Mouse (Mus musculus) MEL (cell line): Measurements from ENCODE around the gene Cep41. TPM values are rescaled to one million over a fixed set of nuclear protein-coding genes. Genes with fewer than 3 reads are reported as not detected.

Experiments used
- DNase-seq: peaks from one replicate; pipeline ENCODE4 v3.0.0; 2011; ENCODE audit warnings: low read depth, low spot score
- H3K27ac ChIP-seq: 2 replicates; pipeline ENCODE4 v1.5.1; 2012; ENCODE audit warnings: low read depth, mild to moderate bottlenecking, control low read depth, low read length, moderate library complexity; ENCODE audit not compliant: control insufficient read depth
- H3K27me3 ChIP-seq, 2 experiments: fragments of 150-350 bp in 1 of 2; sonication (generic) in 1 of 2; 2 replicates each; pipeline ENCODE4 v1.6.1; 2012; ENCODE audit warnings: low read length in 2 of 2, mild to moderate bottlenecking in 2 of 2, improper control_type of control experiment in 1 of 2, moderate library complexity in 1 of 2; ENCODE audit not compliant: insufficient read depth in 2 of 2, control insufficient read depth in 1 of 2
- H3K36me3 ChIP-seq, 2 experiments: 2 replicates each; pipeline ENCODE4 v1.6.1; 2012 to 2014; ENCODE audit warnings: low read length in 2 of 2, improper control_type of control experiment in 1 of 2, inconsistent platforms in 1 of 2, mild to moderate bottlenecking in 1 of 2; ENCODE audit not compliant: insufficient read depth in 2 of 2, control insufficient read depth in 1 of 2
- H3K4me1 ChIP-seq, 2 experiments: fragments of 150-350 bp in 1 of 2; sonication (generic) in 1 of 2; 2 replicates each; pipeline ENCODE4 v1.6.1; 2012; ENCODE audit warnings: low read length in 2 of 2, improper control_type of control experiment in 1 of 2, mild to moderate bottlenecking in 1 of 2; ENCODE audit not compliant: insufficient read depth in 2 of 2, control insufficient read depth in 1 of 2
- H3K4me3 ChIP-seq, 2 experiments: fragments of 150-350 bp in 1 of 2; sonication (generic) in 1 of 2; 2 replicates each; pipeline ENCODE4 v1.5.1; 2012; ENCODE audit warnings: low read depth in 2 of 2, low read length in 2 of 2, mild to moderate bottlenecking in 2 of 2, moderate library complexity in 2 of 2, control low read depth in 1 of 2, improper control_type of control experiment in 1 of 2; ENCODE audit not compliant: control insufficient read depth in 1 of 2, insufficient read depth in 1 of 2
- H3K79me2 ChIP-seq: 2 replicates; pipeline ENCODE4 v1.6.1; 2012; ENCODE audit warnings: mild to moderate bottlenecking, low read length, moderate library complexity; ENCODE audit not compliant: control insufficient read depth, poor library complexity, insufficient read depth
- H3K9ac ChIP-seq: 2 replicates; pipeline ENCODE4 v1.6.1; 2012; ENCODE audit warnings: low read depth, mild to moderate bottlenecking, control low read depth, low read length, moderate library complexity; ENCODE audit not compliant: control insufficient read depth, poor library complexity, severe bottlenecking
- H3K9me3 ChIP-seq: fragments of 150-350 bp; sonication (generic); replicated peaks from 2 replicates; pipeline ENCODE4 v1.6.1; 2012; ENCODE audit warnings: mild to moderate bottlenecking, low read length, improper control_type of control experiment, moderate library complexity; ENCODE audit not compliant: insufficient read depth
- BHLHE40 ChIP-seq: IDR thresholded peaks from 2 replicates; pipeline ENCODE4 v1.6.1; 2012; ENCODE audit warnings: low read depth, mild to moderate bottlenecking, inconsistent platforms, low read length, improper control_type of control experiment, borderline replicate concordance
- CHD1 ChIP-seq: IDR thresholded peaks from 2 replicates; pipeline ENCODE4 v1.6.1; 2012; ENCODE audit warnings: low read depth, mild to moderate bottlenecking, inconsistent platforms, low read length, improper control_type of control experiment
- CTCF ChIP-seq, 3 experiments: IDR thresholded peaks in 2 of 3; conservative IDR thresholded peaks in 1 of 3; 2 replicates each; pipeline ENCODE4 v1.5.1; 2011 to 2012; ENCODE audit warnings: low read length in 3 of 3, low read depth in 2 of 3, mild to moderate bottlenecking in 2 of 3, improper control_type of control experiment in 1 of 3, inconsistent platforms in 1 of 3, mixed read lengths in 1 of 3, moderate library complexity in 1 of 3; ENCODE audit not compliant: control insufficient read depth in 1 of 3, insufficient read depth in 1 of 3, poor library complexity in 1 of 3, severe bottlenecking in 1 of 3
- ELF1 ChIP-seq: IDR thresholded peaks from 2 replicates; pipeline ENCODE4 v1.6.1; 2014; ENCODE audit warnings: low read depth, mild to moderate bottlenecking, inconsistent platforms, low read length, improper control_type of control experiment, moderate library complexity
- EP300 ChIP-seq, 2 experiments: IDR thresholded peaks; 2 replicates each; pipeline ENCODE4 v1.6.1; 2011; ENCODE audit warnings: improper control_type of control experiment in 2 of 2, low read length in 2 of 2, low read depth in 1 of 2, mild to moderate bottlenecking in 1 of 2
- GABPA ChIP-seq: IDR thresholded peaks from 2 replicates; pipeline ENCODE4 v1.6.1; 2012; ENCODE audit warnings: low read depth, mild to moderate bottlenecking, inconsistent platforms, low read length, improper control_type of control experiment, moderate library complexity
- KAT2A ChIP-seq: conservative IDR thresholded peaks from 2 replicates; pipeline ENCODE4 v1.6.1; 2012; ENCODE audit warnings: low read depth, low read length, improper control_type of control experiment, inconsistent platforms
- MAFK ChIP-seq: IDR thresholded peaks from 2 replicates; pipeline ENCODE4 v1.6.1; 2011; ENCODE audit warnings: low read depth, mild to moderate bottlenecking, low read length, improper control_type of control experiment, borderline replicate concordance
- MAX ChIP-seq: IDR thresholded peaks from 2 replicates; pipeline ENCODE4 v1.6.1; 2011; ENCODE audit warnings: low read length, improper control_type of control experiment
- MEF2A ChIP-seq: IDR thresholded peaks from 2 replicates; pipeline ENCODE4 v1.6.1; 2014; ENCODE audit warnings: low read depth, mild to moderate bottlenecking, inconsistent platforms, low read length, improper control_type of control experiment; ENCODE audit not compliant: poor library complexity, insufficient replicate concordance, severe bottlenecking; ENCODE audit errors: extremely low read depth
- MXI1 ChIP-seq: IDR thresholded peaks from 2 replicates; pipeline ENCODE4 v1.6.1; 2011; ENCODE audit warnings: mild to moderate bottlenecking, low read depth, low read length, improper control_type of control experiment
- MYC ChIP-seq: IDR thresholded peaks from 2 replicates; pipeline ENCODE4 v1.6.1; 2011; ENCODE audit warnings: low read depth, mild to moderate bottlenecking, low read length, improper control_type of control experiment, moderate library complexity
- NELFE ChIP-seq: IDR thresholded peaks from 2 replicates; pipeline ENCODE4 v1.6.1; 2011; ENCODE audit warnings: low read depth, low read length, improper control_type of control experiment
- POLR2A ChIP-seq, 2 experiments: IDR thresholded peaks; 2 replicates each; pipeline ENCODE4 v1.6.1; 2011 to 2012; ENCODE audit warnings: low read length in 2 of 2, mild to moderate bottlenecking in 2 of 2, control low read depth in 1 of 2, improper control_type of control experiment in 1 of 2, low read depth in 1 of 2, moderate library complexity in 1 of 2; ENCODE audit not compliant: control insufficient read depth in 1 of 2, insufficient read depth in 1 of 2, poor library complexity in 1 of 2
- POLR2AphosphoS2 ChIP-seq: IDR thresholded peaks from 2 replicates; pipeline ENCODE4 v1.6.1; 2011; ENCODE audit warnings: low read length, improper control_type of control experiment
- POLR2AphosphoS5 ChIP-seq: IDR thresholded peaks from 2 replicates; pipeline ENCODE4 v1.6.1; 2012; ENCODE audit warnings: low read depth, borderline replicate concordance, mild to moderate bottlenecking, inconsistent platforms, low read length, moderate library complexity, mixed read lengths
- RAD21 ChIP-seq: IDR thresholded peaks from 2 replicates; pipeline ENCODE4 v1.6.1; 2011; ENCODE audit warnings: mild to moderate bottlenecking, low read depth, low read length, improper control_type of control experiment
- SIN3A ChIP-seq: IDR thresholded peaks from 2 replicates; pipeline ENCODE4 v1.6.1; 2012; ENCODE audit warnings: low read length, improper control_type of control experiment, inconsistent platforms
- SMC3 ChIP-seq: IDR thresholded peaks from 2 replicates; pipeline ENCODE4 v1.6.1; 2011; ENCODE audit warnings: low read depth, low read length, improper control_type of control experiment
- TAL1 ChIP-seq: IDR thresholded peaks from 2 replicates; pipeline ENCODE4 v1.6.1; 2012; ENCODE audit warnings: mild to moderate bottlenecking, inconsistent platforms, low read length, moderate library complexity, mixed read lengths
- TBP ChIP-seq: IDR thresholded peaks from 2 replicates; pipeline ENCODE4 v1.8.0; 2011; ENCODE audit warnings: low read depth, low read length, improper control_type of control experiment
- TCF12 ChIP-seq: IDR thresholded peaks from 2 replicates; pipeline ENCODE4 v1.6.1; 2014; ENCODE audit warnings: low read depth, mild to moderate bottlenecking, inconsistent platforms, low read length, improper control_type of control experiment, moderate library complexity
- ZKSCAN1 ChIP-seq: IDR thresholded peaks from 2 replicates; pipeline ENCODE4 v1.6.1; 2012; ENCODE audit warnings: low read depth, mild to moderate bottlenecking, inconsistent platforms, low read length, improper control_type of control experiment, moderate library complexity
- ZMIZ1 ChIP-seq: IDR thresholded peaks from 2 replicates; pipeline ENCODE4 v1.6.1; 2012; ENCODE audit warnings: low read depth, mild to moderate bottlenecking, inconsistent platforms, low read length, improper control_type of control experiment, moderate library complexity
- polyA plus RNA-seq, 2 experiments: library from polyadenylated mRNA; stranded (reverse) in 1 of 2; unstranded in 1 of 2; fragments of >175 nt in 1 of 2; fragments of >200 nt in 1 of 2; gene quantifications; 2 replicates each; pipeline versions ENCODE4 v1.2.1 to v1.2.4; 2012; ENCODE audit warnings: low replicate concordance in 2 of 2, low read depth in 1 of 2; ENCODE audit not compliant: insufficient read length in 2 of 2, insufficient read depth in 1 of 2, missing spikeins in 1 of 2
- total RNA-seq: library from RNA; depleted of rRNA; stranded (reverse); fragments of 300-350 nt; gene quantifications from 2 replicates; pipeline ENCODE4 v1.2.3, GENCODE M21; 2012

Cep41 gene
- total and polyA plus RNA-seq, 3 experiments = 9.8 to 12.0 TPM; not detected in 1

- H3K27me3 ChIP-seq = peaks cover 0 to 3% of the 10 kb centered on the region in 2 experiments; a peak in 2 of 4 replicates
- H3K79me2 ChIP-seq = no peaks in the 10 kb centered on the region
- H3K4me3 ChIP-seq = no peak overlapping the region
- DNase-seq = no peak
- 0 out of 4 replicates have a peak, but pooled peaks cover 0 to 2% of the 10 kb centered on the region in 2 experiments for H3K36me3 ChIP-seq
- H3K4me1 ChIP-seq = peaks cover 0 to 4% of the 10 kb centered on the region in 2 experiments; a peak in 1 of 4 replicates
- H3K9me3 ChIP-seq = no peaks in the 10 kb centered on the region
- no peak overlapping the region for H3K27ac ChIP-seq
- H3K9ac ChIP-seq = no peak overlapping the region
- TF ChIP-seq TCF12 (no peak), KAT2A (no peak), POLR2AphosphoS2 (no peak), MAFK (no peak), TAL1 (no peak), NELFE (no peak), RAD21 (no peak), ZKSCAN1 (no peak), SIN3A (no peak), MEF2A (no peak)
These were observed 74.8 kb downstream of the Cep41 start for GRCm38 (mm10) chr6:30618735-30619134.

- H3K9ac ChIP-seq = no peak overlapping the region
- no peaks in the 10 kb centered on the region for H3K79me2 ChIP-seq
- no peak overlapping the region for H3K27ac ChIP-seq
- H3K9me3 ChIP-seq = no peaks in the 10 kb centered on the region
- no peak for DNase-seq
- H3K27me3 ChIP-seq = peaks cover 0 to 3% of the 10 kb centered on the region in 2 experiments; a peak in 1 of 4 replicates
- no peak overlapping the region for H3K4me3 ChIP-seq
- peaks cover 0 to 4% of the 10 kb centered on the region in 2 experiments; a peak in 1 of 4 replicates for H3K4me1 ChIP-seq
- H3K36me3 ChIP-seq = 0 out of 4 replicates have a peak, but pooled peaks cover 0 to 2% of the 10 kb centered on the region in 2 experiments
- TF ChIP-seq SIN3A = no peak
- TF ChIP-seq MYC = no peak
- no peak for TF ChIP-seq GABPA
- no peak for TF ChIP-seq EP300 (IDR thresholded peaks at IDR 0.05; ENCODE audit: low read depth in 1 of 2, low read length in 2 of 2)
- TF ChIP-seq SMC3 = no peak
- TF ChIP-seq POLR2AphosphoS5 = no peak
- no peak for TF ChIP-seq TBP
- TF ChIP-seq ZMIZ1 = no peak
- TF ChIP-seq CHD1 = no peak
- no peak for TF ChIP-seq CTCF (IDR thresholded peaks at IDR 0.05 in 2 of 3, conservative IDR thresholded peaks at IDR 0.05 in 1 of 3; ENCODE audit: control insufficient read depth in 1 of 3, insufficient read depth in 1 of 3, low read depth in 2 of 3, low read length in 3 of 3, poor library complexity in 1 of 3, severe bottlenecking in 1 of 3)
- TF ChIP-seq ELF1 = no peak
- TF ChIP-seq BHLHE40 = no peak
- no peak for TF ChIP-seq POLR2A (IDR thresholded peaks at IDR 0.05; ENCODE audit: control insufficient read depth in 1 of 2, insufficient read depth in 1 of 2, low read depth in 1 of 2, low read length in 2 of 2, poor library complexity in 1 of 2)
- TF ChIP-seq KAT2A = no peak
- TF ChIP-seq MAX = no peak
- TF ChIP-seq MXI1 = no peak
- TF ChIP-seq, all 39 proteins: peak for 0
These were observed 75.5 kb downstream of the Cep41 start for GRCm38 (mm10) chr6:30617959-30618590.
